Mouse (Mus musculus): ENCODE results near the gene Spa17.

DNA sequence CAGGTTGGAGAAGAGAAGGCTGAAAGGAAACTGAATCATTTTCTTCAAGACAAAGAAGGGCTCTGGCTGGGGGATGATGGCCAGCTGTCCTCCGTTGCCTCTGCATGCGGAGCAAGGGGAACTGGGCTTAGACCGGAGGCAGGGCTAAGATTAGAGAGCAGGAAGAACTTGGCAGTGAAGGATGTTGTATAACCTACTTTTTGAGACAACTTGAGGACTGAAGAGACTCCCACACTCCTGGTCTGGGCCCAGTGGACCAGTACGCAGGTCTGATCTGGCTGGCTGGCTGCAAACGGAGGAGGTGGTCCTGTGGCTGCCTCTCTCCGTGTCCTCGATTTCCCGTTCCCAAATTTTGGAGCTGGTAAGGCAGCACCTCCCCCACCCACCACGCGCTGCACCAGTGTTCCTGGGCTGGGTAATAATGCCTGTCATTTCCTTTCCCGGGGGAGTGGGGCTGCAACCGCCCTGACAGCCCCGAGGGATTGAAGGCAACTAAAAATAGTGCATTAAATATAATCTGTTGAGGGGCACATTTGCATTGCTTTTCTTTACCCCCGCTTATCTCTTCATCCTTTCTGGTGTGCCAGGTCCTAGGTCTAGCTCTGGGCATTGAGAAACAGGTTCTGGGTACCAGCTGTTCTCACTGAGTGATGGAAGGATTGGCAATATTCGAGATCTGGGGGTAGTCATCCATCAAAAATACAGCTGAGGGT, 45.5 kb downstream of the Spa17 start:
- no peak for TF ChIP-seq EP300 (IDR thresholded peaks at IDR 0.05)
- TF ChIP-seq CTCF (IDR thresholded peaks at IDR 0.05): no peak
